28 mouse cellular contexts compared by ENCODE assay signal in the genomic region with DNA sequence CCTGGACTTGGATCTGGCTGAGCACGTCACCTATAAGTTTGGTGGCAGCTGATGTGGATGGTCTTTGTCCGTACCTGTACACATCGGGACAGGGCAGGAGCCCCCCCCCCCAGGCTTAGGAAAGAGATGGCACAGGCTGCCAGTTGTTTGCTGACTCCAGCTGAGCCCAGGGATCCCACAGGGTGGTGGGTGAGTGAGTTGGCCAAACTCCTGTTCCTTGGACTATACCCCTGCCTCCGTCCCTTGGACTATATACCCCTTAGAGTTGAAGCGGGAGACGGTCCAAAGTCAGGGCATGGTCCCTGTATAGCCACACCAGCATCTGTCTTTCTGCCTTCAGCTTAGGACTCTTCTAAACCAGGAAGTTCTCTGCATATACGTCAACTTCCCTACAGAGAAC. TPM values are rescaled to one million over a fixed set of nuclear protein-coding genes. Genes with fewer than 3 reads are reported as not detected.
A peak's percentile ranks its signal among the peaks of the same experiment; 100 is the strongest.
DNase-seq lines count a peak whose midpoint lies in the region; ATAC-seq and TF ChIP-seq lines count a peak whose summit lies in the region.
"Had no signal": no experiment of that assay in that cellular context is flagged by ENCODE, and none has a peak within 500 bp of the region (broad histone marks: within the 10 kb centered on the region; RNA-seq: fewer than 3 reads in every experiment).

No protein-coding gene starts in this region.

- peak overlapping the region; percentile 82 for H3K4me2 ChIP-seq in lung, embryonic 15.5 days
- H3K4me2 ChIP-seq in hindbrain, embryonic 13.5 days: no peak overlapping the region
- H3K4me2 ChIP-seq: liver, embryonic 13.5 days had no signal

- no peak overlapping the region for H3K9ac ChIP-seq in lung, embryonic 15.5 days
- H3K9ac ChIP-seq in hindbrain, embryonic 13.5 days: no peak overlapping the region
- H3K9ac ChIP-seq: hindbrain, embryonic 12.5 days; liver, embryonic 13.5 days; midbrain, embryonic 12.5 days had no signal

- no peak for TF ChIP-seq CTCF in kidney, adult 2 months (conservative IDR thresholded peaks at IDR 0.05; ENCODE audit: insufficient read depth, insufficient read length, low read depth, low read length)
- TF ChIP-seq CTCF in lung, adult 2 months (IDR thresholded peaks at IDR 0.05; ENCODE audit: insufficient read depth, low read length): no peak

- H3K36me3 ChIP-seq in kidney, adult 2 months (ENCODE audit: control insufficient read depth, insufficient read depth, low read length): no peaks in the 10 kb centered on the region; the same call in none of the 2 replicates
- 0 out of 2 replicates have a peak, but pooled peaks cover 4% of the 10 kb centered on the region for H3K36me3 ChIP-seq in lung, embryonic 15.5 days
- no peaks in the 10 kb centered on the region for H3K36me3 ChIP-seq in hindbrain, embryonic 13.5 days
- H3K36me3 ChIP-seq: hindbrain, embryonic 12.5 days; liver, embryonic 13.5 days; midbrain, embryonic 12.5 days had no signal

- H3K27me3 ChIP-seq in kidney, adult 2 months (replicated peaks; ENCODE audit: control insufficient read depth, insufficient read depth, low read length): no peaks in the 10 kb centered on the region
- H3K27me3 ChIP-seq in lung, embryonic 15.5 days: peaks cover 54% of the 10 kb centered on the region
- H3K27me3 ChIP-seq in hindbrain, embryonic 13.5 days: peaks cover 48% of the 10 kb centered on the region

- H3K27ac ChIP-seq in kidney, adult 2 months (ENCODE audit: insufficient read depth, low read depth, low read length): peak overlapping the region; percentile 15; the same call in 1 of the 2 replicates
- no peak overlapping the region for H3K27ac ChIP-seq in lung, embryonic 15.5 days
- H3K27ac ChIP-seq in hindbrain, embryonic 13.5 days: no peak overlapping the region
- H3K27ac ChIP-seq: heart, adult 2 months; heart, embryonic 13.5 days; hindbrain, embryonic 12.5 days; left cerebral cortex, adult 2 months; liver, embryonic 13.5 days; midbrain, embryonic 12.5 days; stomach, postnatal 0 days had no signal

- H3K4me1 ChIP-seq in kidney, adult 2 months (ENCODE audit: control insufficient read depth, insufficient read depth, low read length): peaks cover 17% of the 10 kb centered on the region; the same call in 1 of the 2 replicates
- peaks cover 46% of the 10 kb centered on the region for H3K4me1 ChIP-seq in lung, embryonic 15.5 days
- H3K4me1 ChIP-seq in lung, adult 2 months (ENCODE audit: control insufficient read depth, insufficient read depth, low read length): peaks cover 3% of the 10 kb centered on the region; the same call in 1 of the 2 replicates
- peaks cover 38% of the 10 kb centered on the region for H3K4me1 ChIP-seq in hindbrain, embryonic 13.5 days (replicated peaks)

- no peak for ATAC-seq in lung, embryonic 15.5 days (ENCODE audit: borderline replicate concordance, extremely low read depth, low FRiP score, low TSS enrichment)
- no peak for ATAC-seq in hindbrain, embryonic 13.5 days (ENCODE audit: low FRiP score)
- ATAC-seq: CD4-positive, CD25-positive, alpha-beta regulatory T cell, adult 4 months; inflammation-experienced regulatory T-cells, adult 6 months had no signal

- WGBS in kidney, adult 2 months: 63% methylated on average over 7 of the region's 7 CpGs
- 74% methylated on average over 7 of the region's 7 CpGs for WGBS in lung, embryonic 15.5 days
- WGBS in lung, adult 2 months: 85% methylated on average over 7 of the region's 7 CpGs
- 92% methylated on average over 7 of the region's 7 CpGs for WGBS in hindbrain, embryonic 13.5 days

- H3K9me3 ChIP-seq in lung, embryonic 15.5 days: no peaks in the 10 kb centered on the region
- no peaks in the 10 kb centered on the region for H3K9me3 ChIP-seq in hindbrain, embryonic 13.5 days
- H3K9me3 ChIP-seq: heart, embryonic 13.5 days; hindbrain, embryonic 12.5 days; liver, embryonic 13.5 days; midbrain, embryonic 12.5 days had no signal

- peak; percentile 61 for DNase-seq in kidney, adult 2 months
- DNase-seq in kidney, postnatal 4 days: no peak
- DNase-seq in lung, adult 2 months: no peak
- DNase-seq in kidney, postnatal 36 days: peak; percentile 61 to 64
- no peak for DNase-seq in thymus, postnatal 4 days
- DNase-seq: adrenal gland, postnatal 14 days; cerebellum, adult 8-10 months; cerebellum, postnatal 36 days; embryo, embryonic 11 days; gastrocnemius, postnatal 25 days; heart, adult 2 months; left cerebral cortex, postnatal 4 days; liver, embryonic 13.5 days; lung, postnatal 10 days; right cerebral cortex, postnatal 14 days; thymus, adult 2 months had no signal

- no peak overlapping the region for H3K4me3 ChIP-seq in kidney, adult 2 months (ENCODE audit: insufficient read depth, low read depth, low read length)
- 0 out of 2 replicates have a peak overlapping the region, but pooled peaks have one; percentile 65 for H3K4me3 ChIP-seq in lung, embryonic 15.5 days
- H3K4me3 ChIP-seq in lung, adult 2 months (replicated peaks; ENCODE audit: extremely low read depth, low read depth, low read length): no peak overlapping the region
- H3K4me3 ChIP-seq in hindbrain, embryonic 13.5 days: no peak overlapping the region
- H3K4me3 ChIP-seq: heart, adult 2 months; left cerebral cortex, adult 2 months; liver, embryonic 13.5 days; midbrain, embryonic 12.5 days had no signal

- TF ChIP-seq POLR2A in kidney, adult 2 months (IDR thresholded peaks at IDR 0.05; ENCODE audit: low read depth, low read length): no peak
- no peak for TF ChIP-seq POLR2A in lung, adult 2 months (IDR thresholded peaks at IDR 0.05; ENCODE audit: borderline replicate concordance, extremely low read depth, low read depth, low read length)

RNA-seq across cellular contexts. Expression of a gene that starts 1.7 kb away (rescaled TPM):
- polyA plus RNA-seq in kidney, adult 2 months (2012; rRNA removed): 1.6 and 11.5 TPM in 2 replicates
- polyA plus RNA-seq in lung, embryonic 15.5 days (2015; fragmentation: Nextera tagmentation; extraction: Ambion mirVana): 19.8 and 68.6 TPM in 2 replicates
- 10.8 and 214 TPM in 2 replicates for polyA plus RNA-seq in lung, adult 2 months (2012; rRNA removed)
- polyA plus RNA-seq in hindbrain, embryonic 13.5 days (2015; fragmentation: Nextera tagmentation; extraction: Ambion mirVana): 1.4 and 3.8 TPM in 2 replicates
- polyA plus RNA-seq: CD4-positive, CD25-positive, alpha-beta regulatory T cell, adult 4 months; forebrain, embryonic 11.5 days; inflammation-experienced regulatory T-cells, adult 6 months had no signal

RNA-seq across cellular contexts. Expression of a gene that starts 7.0 kb away (rescaled TPM):
- 740 and 847 TPM in 2 replicates for polyA plus RNA-seq in kidney, adult 2 months (2012; rRNA removed)
- polyA plus RNA-seq in lung, embryonic 15.5 days (2015; fragmentation: Nextera tagmentation; extraction: Ambion mirVana): 78.8 and 79.7 TPM in 2 replicates
- polyA plus RNA-seq in lung, adult 2 months (2012; rRNA removed): 13.8 and 14.0 TPM in 2 replicates
- 13.7 and 13.8 TPM in 2 replicates for polyA plus RNA-seq in hindbrain, embryonic 13.5 days (2015; fragmentation: Nextera tagmentation; extraction: Ambion mirVana)
- polyA plus RNA-seq: CD4-positive, CD25-positive, alpha-beta regulatory T cell, adult 4 months; inflammation-experienced regulatory T-cells, adult 6 months had no signal

RNA-seq across cellular contexts. Expression of a gene that starts 58.0 kb away (rescaled TPM):
- polyA plus RNA-seq in kidney, adult 2 months (2012; rRNA removed): not detected in 2 replicates
- not detected in 2 replicates for polyA plus RNA-seq in lung, embryonic 15.5 days (2015; fragmentation: Nextera tagmentation; extraction: Ambion mirVana)
- not detected in 2 replicates for polyA plus RNA-seq in lung, adult 2 months (2012; rRNA removed)
- not detected in 2 replicates for polyA plus RNA-seq in hindbrain, embryonic 13.5 days (2015; fragmentation: Nextera tagmentation; extraction: Ambion mirVana)
- polyA plus RNA-seq: brain, embryonic 14.5 days; CD4-positive, CD25-positive, alpha-beta regulatory T cell, adult 4 months; forebrain, embryonic 11.5 days; heart, adult 2 months; heart, embryonic 13.5 days; hindbrain, embryonic 12.5 days; inflammation-experienced regulatory T-cells, adult 6 months; large intestine, adult 2 months; liver, embryonic 13.5 days; midbrain, embryonic 12.5 days; stomach, postnatal 0 days; thymus, adult 2 months had no signal

Comparison
In these comparisons a context has a peak if more than half of its experiments do, and no peak if none do; other contexts are left out.
1. DNase-seq: peak in kidney, adult 2 months (single experiment) and kidney, postnatal 36 days (2 of 2); none in kidney, postnatal 4 days (0 of 2), lung, adult 2 months (single experiment) and thymus, postnatal 4 days (single experiment).